Mouse (Mus musculus) small intestine, adult 2 months (tissue): ENCODE measurements at regions not wholly inside any gene's neighbourhood (a gene's known extent, or its start where the extent isn't known, plus 50 kb on each side); places are given as distances from the start of the nearest gene placed in this dataset.

Experiments
- CTCF ChIP-seq: fragments of 200-500 bp; IDR thresholded peaks from 2 replicates; pipeline ENCODE4 v1.5.1; 2012; ENCODE audit warnings: low read depth, mild to moderate bottlenecking, control low read depth, inconsistent platforms, low read length, moderate library complexity, mixed read lengths; ENCODE audit not compliant: insufficient replicate concordance, insufficient read length; ENCODE audit errors: extremely low read depth
- POLR2A ChIP-seq: fragments of 200-500 bp; IDR thresholded peaks from 2 replicates; pipeline ENCODE4 v1.6.1; 2012; ENCODE audit warnings: low read depth, mild to moderate bottlenecking, control low read depth, inconsistent platforms, low read length, moderate library complexity

GRCm38 (mm10) chr4:55593132-55593531, 60.9 kb upstream of the Klf4 start:
- TF ChIP-seq POLR2A (no peak), CTCF (no peak)
